Mouse (Mus musculus) myocyte (in vitro differentiated cells): Measurements from ENCODE around the gene Gm5868.
"Not testable (repeated sequence)": the region's sequence is repeated elsewhere in the genome, so short reads cannot be mapped to it uniquely, and the experiment has no call there.

ENCODE experiments used
- E2F4 ChIP-seq: IDR thresholded peaks from one replicate; pipeline ENCODE4 v1.6.1; 2011; ENCODE audit warnings: mild to moderate bottlenecking, control low read depth, moderate library complexity; ENCODE audit not compliant: insufficient read depth
- MAX ChIP-seq: IDR thresholded peaks from one replicate; pipeline ENCODE4 v1.6.1; 2011; ENCODE audit warnings: low read depth, mild to moderate bottlenecking, control low read depth
- MYOD1 ChIP-seq, 3 experiments: IDR thresholded peaks; one replicate each; pipeline ENCODE4 v1.6.1; 2011; ENCODE audit warnings: control low read depth in 2 of 3, low read depth in 2 of 3, mild to moderate bottlenecking in 2 of 3, moderate library complexity in 1 of 3; ENCODE audit not compliant: insufficient read length in 2 of 3, control insufficient read depth in 1 of 3
- MYOG ChIP-seq, 3 experiments: IDR thresholded peaks; one replicate each; pipeline ENCODE4 v1.6.1; 2011; ENCODE audit warnings: control low read depth in 2 of 3, low read depth in 2 of 3, mild to moderate bottlenecking in 2 of 3; ENCODE audit not compliant: insufficient read length in 2 of 3, control insufficient read depth in 1 of 3, insufficient read depth in 1 of 3
- POLR2A ChIP-seq: IDR thresholded peaks from one replicate; pipeline ENCODE4 v1.6.1; 2011; ENCODE audit warnings: low read depth, mild to moderate bottlenecking, control low read depth, moderate library complexity; ENCODE audit not compliant: insufficient read length
- POLR2AphosphoS2 ChIP-seq: IDR thresholded peaks from one replicate; pipeline ENCODE4 v1.6.1; 2011; ENCODE audit warnings: low read depth, control low read depth; ENCODE audit not compliant: insufficient read length
- REST ChIP-seq: IDR thresholded peaks from one replicate; pipeline ENCODE4 v1.6.1; 2011; ENCODE audit warnings: mild to moderate bottlenecking, control low read depth, moderate library complexity; ENCODE audit not compliant: insufficient read depth, insufficient read length
- SRF ChIP-seq: IDR thresholded peaks from one replicate; pipeline ENCODE4 v1.6.1; 2011; ENCODE audit warnings: low read depth; ENCODE audit not compliant: control insufficient read depth, insufficient read length
- USF1 ChIP-seq: IDR thresholded peaks from one replicate; pipeline ENCODE4 v1.6.1; 2011; ENCODE audit warnings: low read depth, mild to moderate bottlenecking, control low read depth, moderate library complexity

DNA sequence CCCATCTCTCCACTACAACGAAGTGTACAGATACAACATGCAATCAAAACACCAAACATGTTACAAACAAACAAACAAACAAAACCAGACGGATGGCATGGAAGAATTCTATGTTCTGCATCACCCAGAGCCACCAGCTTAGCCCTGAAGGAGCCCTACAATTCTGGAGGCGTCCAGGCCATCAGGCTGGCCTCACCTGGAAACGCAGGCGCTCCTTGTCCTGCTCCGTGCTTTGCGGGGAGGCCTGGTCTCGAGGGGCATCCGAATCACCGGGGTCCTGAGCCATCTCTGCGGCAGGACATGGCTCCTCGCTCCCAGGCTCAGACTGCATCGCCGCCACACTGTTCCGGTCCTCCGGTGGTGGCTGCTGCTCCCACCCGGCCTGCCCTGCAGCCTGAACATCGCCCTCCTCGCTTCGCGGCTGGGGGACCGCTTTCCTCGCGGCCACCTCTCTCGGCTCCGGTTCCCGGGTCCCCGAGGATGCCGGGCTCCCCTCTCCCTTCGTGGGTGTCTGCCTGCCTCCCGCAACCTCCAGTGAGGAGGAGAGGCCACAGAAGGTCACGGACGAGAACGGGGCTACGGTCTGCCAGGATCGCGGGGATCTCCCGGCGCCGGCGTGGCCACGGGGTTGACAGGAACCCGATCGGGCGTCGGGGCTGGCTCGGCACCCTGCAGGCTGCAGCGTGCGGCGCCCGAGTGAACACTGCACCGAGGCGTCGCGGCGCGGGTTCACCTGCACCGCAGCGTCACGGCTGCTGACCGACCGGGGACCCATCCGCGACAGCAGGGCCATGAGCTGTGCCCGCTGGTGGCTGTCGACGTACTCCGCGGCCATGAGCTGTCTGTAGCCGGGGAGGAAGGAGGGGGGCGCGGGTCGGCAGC, 7.0 kb downstream of the Gm5868 start:
- TF ChIP-seq REST; POLR2A; MYOG (IDR thresholded peaks at IDR 0.05; ENCODE audit: control insufficient read depth in 1 of 3, insufficient read depth in 1 of 3, insufficient read length in 2 of 3, low read depth in 2 of 3); USF1; POLR2AphosphoS2; SRF; MAX; MYOD1 (IDR thresholded peaks at IDR 0.05; ENCODE audit: control insufficient read depth in 1 of 3, insufficient read length in 2 of 3, low read depth in 2 of 3); E2F4: not testable (repeated sequence)
